9 mouse cellular contexts compared by ENCODE assay signal in genomic region chr17:66757025-66757511, GRCm38 (mm10).
A peak's percentile ranks its signal among the peaks of the same experiment; 100 is the strongest.
DNase-seq lines count a peak whose midpoint lies in the region; ATAC-seq lines count a peak whose summit lies in the region.
"Had no signal": no experiment of that assay in that cellular context is flagged by ENCODE, and none has a peak within 500 bp of the region (broad histone marks: within the 10 kb centered on the region; RNA-seq: fewer than 3 reads in every experiment).

No protein-coding gene starts in this region.

- H3K27me3 ChIP-seq in heart, embryonic 12.5 days (replicated peaks) = no peaks in the 10 kb centered on the region
- H3K27me3 ChIP-seq in forebrain, embryonic 10.5 days (ENCODE audit: poor library complexity, severe bottlenecking) = no peaks in the 10 kb centered on the region
- H3K27me3 ChIP-seq in limb, embryonic 13.5 days = peaks cover 66% of the 10 kb centered on the region
- H3K27me3 ChIP-seq in midbrain, embryonic 15.5 days (replicated peaks) = no peaks in the 10 kb centered on the region

- peaks cover 14% of the 10 kb centered on the region for H3K36me3 ChIP-seq in heart, embryonic 12.5 days
- peaks cover 4% of the 10 kb centered on the region; the same call in 1 of the 2 replicates for H3K36me3 ChIP-seq in forebrain, embryonic 10.5 days (replicated peaks)
- H3K36me3 ChIP-seq in limb, embryonic 13.5 days = peaks cover 6% of the 10 kb centered on the region
- H3K36me3 ChIP-seq in midbrain, embryonic 15.5 days (replicated peaks) = no peaks in the 10 kb centered on the region

- WGBS in heart, embryonic 12.5 days = 52% methylated on average over 10 of the region's 10 CpGs
- WGBS in forebrain, embryonic 10.5 days = 44% methylated on average over 10 of the region's 10 CpGs
- WGBS in limb, embryonic 13.5 days = 13% methylated on average over 10 of the region's 10 CpGs
- 30% methylated on average over 10 of the region's 10 CpGs for WGBS in midbrain, embryonic 15.5 days

- no peak for DNase-seq in heart, postnatal 25 days (ENCODE audit: low spot score)
- no peak for DNase-seq in forebrain, embryonic 10.5 days (ENCODE audit: extremely low spot score, low spot score)
- no peak for DNase-seq in left cerebral cortex, postnatal 14 days (ENCODE audit: low spot score in 2 of 2)
- DNase-seq in thymus, postnatal 10 days (ENCODE audit: low spot score in 2 of 2) = no peak
- no peak for DNase-seq in cerebellum, postnatal 25 days
- DNase-seq: gastrocnemius, postnatal 36 days had no signal

- no peak for ATAC-seq in heart, embryonic 12.5 days (ENCODE audit: insufficient number of reproducible peaks, low FRiP score)
- ATAC-seq in limb, embryonic 13.5 days (ENCODE audit: low FRiP score, low read depth) = peak; percentile 54; the same call in 1 of the 2 replicates
- peak; percentile 66 for ATAC-seq in midbrain, embryonic 15.5 days (replicated peaks)

- no peak overlapping the region for H3K9ac ChIP-seq in heart, embryonic 12.5 days
- H3K9ac ChIP-seq in limb, embryonic 13.5 days = peak overlapping the region; percentile 35; the same call in 1 of the 2 replicates
- H3K9ac ChIP-seq in midbrain, embryonic 15.5 days = no peak overlapping the region

- no peak overlapping the region for H3K27ac ChIP-seq in heart, embryonic 12.5 days (ENCODE audit: poor library complexity, severe bottlenecking)
- peak overlapping the region; percentile 65 for H3K27ac ChIP-seq in forebrain, embryonic 10.5 days
- no peak overlapping the region for H3K27ac ChIP-seq in limb, embryonic 13.5 days
- no peak overlapping the region for H3K27ac ChIP-seq in midbrain, embryonic 15.5 days

- intact Hi-C loops in heart, postnatal 25 days (cut with DNase I) = loop anchor here (5.0 to 10.0 kb wide), 2 partner anchors 75 to 828 kb away; no protein-coding TSS in a partner anchor
- intact Hi-C loops in left cerebral cortex, postnatal 14 days (cut with DNase I) = loop anchor here (5.0 to 10.0 kb wide), 3 partner anchors 180 to 828 kb away; no protein-coding TSS in a partner anchor

- no peaks in the 10 kb centered on the region for H3K4me1 ChIP-seq in heart, embryonic 12.5 days (replicated peaks)
- H3K4me1 ChIP-seq in forebrain, embryonic 10.5 days = peaks cover 32% of the 10 kb centered on the region
- H3K4me1 ChIP-seq in limb, embryonic 13.5 days = peaks cover 29% of the 10 kb centered on the region
- peaks cover 20% of the 10 kb centered on the region for H3K4me1 ChIP-seq in midbrain, embryonic 15.5 days

- no peak overlapping the region for H3K4me3 ChIP-seq in heart, embryonic 12.5 days
- H3K4me3 ChIP-seq in forebrain, embryonic 10.5 days = no peak overlapping the region; the same call in 1 of the 2 replicates
- H3K4me3 ChIP-seq in limb, embryonic 13.5 days = peak overlapping the region; percentile 31
- no peak overlapping the region for H3K4me3 ChIP-seq in midbrain, embryonic 15.5 days

- H3K9me3 ChIP-seq in heart, embryonic 12.5 days (replicated peaks) = no peaks in the 10 kb centered on the region
- H3K9me3 ChIP-seq in forebrain, embryonic 10.5 days = no peaks in the 10 kb centered on the region
- H3K9me3 ChIP-seq in limb, embryonic 13.5 days = peaks cover 4% of the 10 kb centered on the region; the same call in 1 of the 2 replicates
- no peaks in the 10 kb centered on the region for H3K9me3 ChIP-seq in midbrain, embryonic 15.5 days

- H3K4me2 ChIP-seq in heart, embryonic 12.5 days = peak overlapping the region; percentile 32
- H3K4me2 ChIP-seq in limb, embryonic 13.5 days (replicated peaks) = peak overlapping the region; percentile 60
- H3K4me2 ChIP-seq in midbrain, embryonic 15.5 days = peak overlapping the region; percentile 17; the same call in 1 of the 2 replicates
